Comparison of ENCODE assay signal across 26 mouse cellular contexts in genomic region chr3:117873209-117873863, GRCm38 (mm10).
"Had no signal": no experiment of that assay in that cellular context is flagged by ENCODE, and none has a peak within 500 bp of the region (broad histone marks: within the 10 kb centered on the region; RNA-seq: fewer than 3 reads in every experiment).

No protein-coding gene starts in this region.

- DNase-seq: gastrocnemius, postnatal 14 days; gastrocnemius, postnatal 36 days; heart, adult 11 months; heart, adult 2 months; heart, postnatal 14 days; heart, postnatal 36 days; kidney, adult 11 months; kidney, adult 2 months; kidney, adult 9 months; kidney, postnatal 25 days; kidney, postnatal 4 days; layer of hippocampus, adult 9-11 months; layer of hippocampus, postnatal 36 days; left cerebral cortex, postnatal 4 days had no signal

- ATAC-seq: hindbrain, postnatal 0 days; liver, embryonic 12.5 days had no signal

- H3K9ac ChIP-seq: heart, embryonic 13.5 days; heart, embryonic 15.5 days; hindbrain, embryonic 13.5 days; hindbrain, embryonic 15.5 days; kidney, embryonic 15.5 days; limb, embryonic 13.5 days; limb, embryonic 15.5 days; liver, embryonic 12.5 days; liver, embryonic 14.5 days had no signal

- H3K27ac ChIP-seq: heart, adult 2 months; heart, embryonic 13.5 days; heart, embryonic 15.5 days; hindbrain, embryonic 13.5 days; hindbrain, embryonic 15.5 days; hindbrain, postnatal 0 days; kidney, embryonic 15.5 days; kidney, postnatal 0 days; limb, embryonic 13.5 days; limb, embryonic 15.5 days; liver, embryonic 12.5 days; liver, embryonic 14.5 days had no signal

- H3K36me3 ChIP-seq: heart, embryonic 13.5 days; heart, embryonic 15.5 days; hindbrain, embryonic 13.5 days; hindbrain, embryonic 15.5 days; kidney, embryonic 15.5 days; limb, embryonic 13.5 days; limb, embryonic 15.5 days; liver, embryonic 12.5 days had no signal

- H3K9me3 ChIP-seq: heart, embryonic 13.5 days; heart, embryonic 15.5 days; hindbrain, embryonic 13.5 days; hindbrain, embryonic 15.5 days; kidney, embryonic 15.5 days; limb, embryonic 13.5 days; limb, embryonic 15.5 days; liver, embryonic 12.5 days had no signal

- H3K4me1 ChIP-seq: hindbrain, embryonic 13.5 days; limb, embryonic 13.5 days; limb, embryonic 15.5 days had no signal

- H3K4me2 ChIP-seq: heart, embryonic 11.5 days; heart, embryonic 13.5 days; heart, embryonic 15.5 days; hindbrain, embryonic 13.5 days; hindbrain, embryonic 15.5 days; kidney, embryonic 15.5 days; limb, embryonic 13.5 days; limb, embryonic 15.5 days; liver, embryonic 12.5 days had no signal

- H3K4me3 ChIP-seq: heart, adult 2 months; heart, embryonic 13.5 days; heart, embryonic 15.5 days; hindbrain, embryonic 13.5 days; hindbrain, embryonic 15.5 days; kidney, embryonic 15.5 days; limb, embryonic 13.5 days; limb, embryonic 15.5 days; liver, embryonic 12.5 days had no signal

- H3K27me3 ChIP-seq: heart, embryonic 13.5 days; heart, embryonic 15.5 days; hindbrain, embryonic 13.5 days; hindbrain, embryonic 15.5 days; kidney, embryonic 15.5 days; limb, embryonic 13.5 days; limb, embryonic 15.5 days; liver, embryonic 12.5 days had no signal
